Mouse (Mus musculus) liver, embryonic 14.5 days (tissue): Measurements from ENCODE around the gene Tpm3. TPM values are rescaled to one million over a fixed set of nuclear protein-coding genes. Genes with fewer than 3 reads are reported as not detected.

ENCODE experiments used
- ATAC-seq: fragments of 200-750 bp; cut with Nextera tagmentation; 2 replicates; pipeline ENCODE4 v1.8.0; 2017; ENCODE audit warnings: moderate number of reproducible peaks, mild to moderate bottlenecking, moderate library complexity; ENCODE audit not compliant: insufficient read depth
- DNase-seq, 3 experiments: peaks; one replicate each; pipeline ENCODE4 v3.0.0-alpha.2; 2012 to 2013; ENCODE audit warnings: low read depth in 3 of 3, low spot score in 3 of 3
- H3K27ac ChIP-seq: fragments of 300-500 bp; sonication (generic); 2 replicates; pipeline ENCODE4 v1.5.1; 2014; ENCODE audit warnings: moderate library complexity, mild to moderate bottlenecking, control low read depth, inconsistent platforms
- H3K27me3 ChIP-seq: fragments of 300-500 bp; sonication (generic); 2 replicates; pipeline ENCODE4 v1.6.1; 2014; ENCODE audit warnings: mild to moderate bottlenecking, low read length, moderate library complexity; ENCODE audit not compliant: control insufficient read depth, insufficient read depth
- H3K36me3 ChIP-seq: fragments of 300-500 bp; sonication (generic); replicated peaks from 2 replicates; pipeline ENCODE4 v1.6.1; 2014; ENCODE audit warnings: low read depth; ENCODE audit not compliant: control insufficient read depth, insufficient read depth
- H3K4me1 ChIP-seq, 2 experiments: fragments of 200-500 bp in 1 of 2; fragments of 300-500 bp in 1 of 2; sonication (generic) in 1 of 2; replicated peaks; 2 replicates each; pipeline ENCODE4 v1.6.1; 2012 to 2014; ENCODE audit warnings: antibody characterized with exemption in 1 of 2, inconsistent platforms in 1 of 2, low read length in 1 of 2; ENCODE audit not compliant: control insufficient read depth in 2 of 2, insufficient read depth in 2 of 2
- H3K4me2 ChIP-seq: fragments of 300-500 bp; sonication (generic); 2 replicates; pipeline ENCODE4 v1.6.1; 2014; ENCODE audit warnings: low read depth, mild to moderate bottlenecking, control low read depth, moderate library complexity
- H3K4me3 ChIP-seq, 2 experiments: fragments of 200-500 bp in 1 of 2; fragments of 300-500 bp in 1 of 2; sonication (generic) in 1 of 2; 2 replicates each; pipeline ENCODE4 v1.5.1; 2012 to 2014; ENCODE audit warnings: low read depth in 2 of 2, low read length in 2 of 2, mild to moderate bottlenecking in 2 of 2, control low read depth in 1 of 2, inconsistent platforms in 1 of 2, moderate library complexity in 1 of 2; ENCODE audit not compliant: insufficient read depth in 1 of 2
- H3K9ac ChIP-seq: fragments of 300-500 bp; sonication (generic); replicated peaks from 2 replicates; pipeline ENCODE4 v1.6.1; 2014; ENCODE audit warnings: mild to moderate bottlenecking, control low read depth, moderate library complexity
- H3K9me3 ChIP-seq: fragments of 300-500 bp; sonication (generic); 2 replicates; pipeline ENCODE4 v1.6.1; 2016; ENCODE audit warnings: low read length, mixed read lengths; ENCODE audit not compliant: control insufficient read depth
- CTCF ChIP-seq: IDR thresholded peaks from 2 replicates; pipeline ENCODE4 v1.5.1; 2016; ENCODE audit warnings: antibody characterized with exemption, low read depth, control low read depth
- EP300 ChIP-seq: IDR thresholded peaks from 2 replicates; pipeline ENCODE4 v1.6.1; 2016; ENCODE audit warnings: antibody characterized with exemption, low read depth
- WGBS: fragments of 180-500 bp; shearing (Covaris S2); extraction: QIAGEN DNeasy Blood & Tissue Kit; methylation state at CpG from one replicate; pipeline ENCODE4 v1.1.7; 2014; ENCODE audit not compliant: insufficient replicate concordance; 5-methylcytosine and 5-hydroxymethylcytosine counted together
- polyA plus RNA-seq, 2 experiments: library from polyadenylated mRNA; depleted of rRNA in 1 of 2; stranded (reverse) in 1 of 2; unstranded in 1 of 2; fragments of >200 nt; fragmentation: Nextera tagmentation in 1 of 2; extraction: Ambion mirVana in 1 of 2; gene quantifications; 2 replicates each; pipeline versions ENCODE4 v1.2.1 to v1.2.3; 2012 to 2014

Gene Tpm3
- polyA plus RNA-seq, 2 experiments: 86.2 to 153 TPM

- 61% methylated on average over 2 of the region's 2 CpGs for WGBS
- no peaks in the 10 kb centered on the region for H3K4me1 ChIP-seq
- no peak overlapping the region for H3K4me3 ChIP-seq
- ATAC-seq: no peak
- no peak for TF ChIP-seq CTCF
- TF ChIP-seq EP300: no peak
- no peaks in the 10 kb centered on the region for H3K27me3 ChIP-seq
- H3K9me3 ChIP-seq: no peaks in the 10 kb centered on the region
- DNase-seq: no peak
- H3K4me2 ChIP-seq: no peak overlapping the region
- peaks cover 11% of the 10 kb centered on the region for H3K36me3 ChIP-seq
- H3K27ac ChIP-seq: no peak overlapping the region
- no peak overlapping the region for H3K9ac ChIP-seq
Measured at GRCm38 (mm10) chr3:90102239-90102638, 29.8 kb downstream of the Tpm3 start.

GRCm38 (mm10) chr3:90103176-90103575, 30.7 kb downstream of the Tpm3 start:
- TF ChIP-seq EP300 (no peak), CTCF (no peak)

GRCm38 (mm10) chr3:90103938-90104337, 31.5 kb downstream of the Tpm3 start, which contains the start of gene Nup210l:
Gene Nup210l, plus strand, starts transcription at chr3:90104132.
- no peak within 1 kb of the TSS for H3K4me2 ChIP-seq
- ATAC-seq (no peak), DNase-seq (no peak)
- no peaks in the 10 kb centered on the region for H3K27me3 ChIP-seq
- H3K36me3 ChIP-seq: peaks cover 9% of the 10 kb centered on the region
- H3K4me3 ChIP-seq: no peak within 1 kb of the TSS
- no peak within 1 kb of the TSS for H3K27ac ChIP-seq
- H3K9ac ChIP-seq: no peak within 1 kb of the TSS
- TF ChIP-seq EP300: no peak
- no peak for TF ChIP-seq CTCF
- 71% methylated on average over 13 of the region's 13 CpGs for WGBS
- no peaks in the 10 kb centered on the region for H3K4me1 ChIP-seq
- H3K9me3 ChIP-seq: no peaks in the 10 kb centered on the region

More at GRCm38 (mm10) chr3:90103176-90103575, 30.7 kb downstream of the Tpm3 start:
- 70% methylated on average over 2 of the region's 2 CpGs for WGBS
- Histone ChIP-seq H3K4me1 (no peaks in the 10 kb centered on the region), H3K4me3 (no peak overlapping the region), H3K27me3 (no peaks in the 10 kb centered on the region), H3K9me3 (no peaks in the 10 kb centered on the region), H3K9ac (no peak overlapping the region), H3K36me3 (peaks cover 11% of the 10 kb centered on the region), H3K27ac (no peak overlapping the region), H3K4me2 (no peak overlapping the region)
- ATAC-seq: no peak
- DNase-seq: no peak

- no peaks in the 10 kb centered on the region for H3K4me1 ChIP-seq
- DNase-seq (no peak), ATAC-seq (no peak)
- H3K27ac ChIP-seq: no peak overlapping the region
- no peak overlapping the region for H3K9ac ChIP-seq
- H3K9me3 ChIP-seq: no peaks in the 10 kb centered on the region
- TF ChIP-seq EP300 (no peak), CTCF (no peak)
- 44% methylated on average over 2 of the region's 2 CpGs for WGBS
- H3K4me3 ChIP-seq: no peak overlapping the region
- no peak overlapping the region for H3K4me2 ChIP-seq
- no peaks in the 10 kb centered on the region for H3K36me3 ChIP-seq
- H3K27me3 ChIP-seq: no peaks in the 10 kb centered on the region
Measured at GRCm38 (mm10) chr3:90111706-90112105, 39.3 kb downstream of the Tpm3 start.

GRCm38 (mm10) chr3:90114342-90114741, 41.9 kb downstream of the Tpm3 start:
- H3K4me1 ChIP-seq: no peaks in the 10 kb centered on the region
- WGBS: 74% methylated on average over 2 of the region's 2 CpGs
- H3K4me2 ChIP-seq: no peak overlapping the region
- no peak overlapping the region for H3K27ac ChIP-seq
- H3K4me3 ChIP-seq: no peak overlapping the region
- H3K36me3 ChIP-seq: no peaks in the 10 kb centered on the region
- no peak for ATAC-seq
- TF ChIP-seq CTCF (no peak), EP300 (no peak)
- H3K27me3 ChIP-seq: no peaks in the 10 kb centered on the region
- no peak for DNase-seq
- no peak overlapping the region for H3K9ac ChIP-seq
- H3K9me3 ChIP-seq: no peaks in the 10 kb centered on the region
